ENCODE assay signal across 11 mouse cellular contexts in the genomic region with DNA sequence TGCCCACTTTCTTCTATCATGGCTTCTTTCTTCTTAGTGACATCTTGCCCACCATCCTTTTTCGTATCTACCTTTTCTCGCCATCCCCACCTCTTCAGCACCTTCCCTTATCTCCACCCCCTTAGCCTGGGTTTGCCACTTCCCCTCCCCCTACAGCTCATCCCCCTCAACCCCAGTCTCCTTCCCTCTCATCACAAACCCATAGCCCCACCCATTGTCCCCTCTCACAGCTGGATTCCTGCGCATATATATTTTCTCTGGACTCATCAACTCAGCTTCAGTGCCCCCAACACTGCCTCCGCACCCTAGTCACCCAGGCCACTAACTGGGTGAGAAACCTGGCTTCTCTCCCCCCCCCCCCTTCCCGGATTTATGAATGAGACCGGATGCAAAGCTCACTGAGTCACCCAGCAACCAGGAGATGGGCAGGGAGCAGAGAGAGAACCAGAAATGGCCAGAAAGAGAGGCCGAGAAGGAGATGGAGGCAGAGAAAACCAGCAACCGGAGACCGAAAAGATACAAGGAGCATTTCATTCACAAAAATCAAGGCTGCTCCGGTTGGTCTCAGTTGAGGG. TPM values are rescaled to one million over a fixed set of nuclear protein-coding genes. Genes with fewer than 3 reads are reported as not detected.
A peak's percentile ranks its signal among the peaks of the same experiment; 100 is the strongest.
DNase-seq lines count a peak whose midpoint lies in the region; ATAC-seq lines count a peak whose summit lies in the region.
"Had no signal": no experiment of that assay in that cellular context is flagged by ENCODE, and none has a peak within 500 bp of the region (broad histone marks: within the 10 kb centered on the region; RNA-seq: fewer than 3 reads in every experiment).

No protein-coding gene starts in this region.

- no peaks in the 10 kb centered on the region for H3K9me3 ChIP-seq in forebrain, embryonic 12.5 days
- H3K9me3 ChIP-seq in midbrain, embryonic 10.5 days (replicated peaks): no peaks in the 10 kb centered on the region

- peak overlapping the region; percentile 78 for H3K4me2 ChIP-seq in forebrain, embryonic 12.5 days

- peak overlapping the region; percentile 70 for H3K4me3 ChIP-seq in forebrain, embryonic 12.5 days (replicated peaks)
- H3K4me3 ChIP-seq in midbrain, embryonic 10.5 days: peak overlapping the region; percentile 82
- H3K4me3 ChIP-seq: erythroblast, embryonic 14.5 days had no signal

- peaks cover 5% of the 10 kb centered on the region; the same call in 1 of the 2 replicates for H3K36me3 ChIP-seq in forebrain, embryonic 12.5 days (replicated peaks)
- peaks cover 33% of the 10 kb centered on the region for H3K36me3 ChIP-seq in midbrain, embryonic 10.5 days

- H3K27me3 ChIP-seq in forebrain, embryonic 12.5 days: peaks cover 41% of the 10 kb centered on the region
- H3K27me3 ChIP-seq in midbrain, embryonic 10.5 days (ENCODE audit: low read depth, poor library complexity, severe bottlenecking): peaks cover 43% of the 10 kb centered on the region

- DNase-seq in cerebellum, postnatal 10 days: peak; percentile 42 to 46
- no peak for DNase-seq in cerebellum, postnatal 14 days
- peak; percentile 56 for DNase-seq in 3T3-L1 (ENCODE audit: low read depth, low spot score)
- DNase-seq in midbrain, embryonic 10.5 days (ENCODE audit: low spot score): no peak
- no peak for DNase-seq in adrenal gland, adult 2 months
- DNase-seq in left cerebral cortex, adult 8-10 months (ENCODE audit: low spot score in 2 of 2): no peak
- DNase-seq in cerebellum, postnatal 36 days: no peak
- DNase-seq: lung, adult 2 months; thymus, postnatal 36 days had no signal

- peaks cover 48% of the 10 kb centered on the region for H3K4me1 ChIP-seq in forebrain, embryonic 12.5 days
- peaks cover 60% of the 10 kb centered on the region for H3K4me1 ChIP-seq in midbrain, embryonic 10.5 days

- ATAC-seq in forebrain, embryonic 12.5 days (ENCODE audit: low FRiP score): 0 out of 2 replicates have a peak, but pooled peaks have one; percentile 1

- peak overlapping the region; percentile 89; the same call in 1 of the 2 replicates for H3K27ac ChIP-seq in forebrain, embryonic 12.5 days
- peak overlapping the region; percentile 91 for H3K27ac ChIP-seq in midbrain, embryonic 10.5 days (replicated peaks)

- 2% methylated on average over 10 of the region's 10 CpGs for WGBS in forebrain, embryonic 12.5 days
- 1% methylated on average over 10 of the region's 10 CpGs for WGBS in midbrain, embryonic 10.5 days

- H3K9ac ChIP-seq in forebrain, embryonic 12.5 days: peak overlapping the region; percentile 76

RNA-seq across cellular contexts. Expression of gene Ggn, which starts 1.8 kb away (rescaled TPM):
- 0.57 and 1.2 TPM in 2 replicates for polyA plus RNA-seq in forebrain, embryonic 12.5 days (2016; fragmentation: Nextera tagmentation; extraction: Ambion mirVana)
- polyA plus RNA-seq in midbrain, embryonic 10.5 days (2016; fragmentation: Nextera tagmentation; extraction: Ambion mirVana): 1.2 and 1.3 TPM in 2 replicates
- total RNA-seq in adrenal gland, adult 2 months (2021): 1 to 10 TPM; 1.1 to 1.7 TPM
- polyA plus RNA-seq in adrenal gland, adult 2 months (2012; rRNA removed): 3.0 and 3.8 TPM in 2 replicates
- total RNA-seq in left cerebral cortex, adult 8-10 months (2022): 1 to 10 TPM in 1 of 4 experiments, under 1 TPM in 3; 0.54 to 1.7 (median 0.67) TPM

RNA-seq across cellular contexts. Expression of gene Spred3, which starts 2.0 kb away (rescaled TPM):
- polyA plus RNA-seq in forebrain, embryonic 12.5 days (2016; fragmentation: Nextera tagmentation; extraction: Ambion mirVana): 7.9 and 8.3 TPM in 2 replicates
- polyA plus RNA-seq in midbrain, embryonic 10.5 days (2016; fragmentation: Nextera tagmentation; extraction: Ambion mirVana): 4.1 and 5.2 TPM in 2 replicates
- total RNA-seq in adrenal gland, adult 2 months (2021): 1 to 10 TPM; 5.2 to 7.4 TPM
- 14.4 and 18.0 TPM in 2 replicates for polyA plus RNA-seq in adrenal gland, adult 2 months (2012; rRNA removed)
- 10 to 100 TPM; 30.7 to 39.6 (median 38.9) TPM for total RNA-seq in left cerebral cortex, adult 8-10 months (2022)

RNA-seq across cellular contexts. Expression of gene Fam98c, which starts 12.2 kb away (rescaled TPM):
- polyA plus RNA-seq in forebrain, embryonic 12.5 days (2016; fragmentation: Nextera tagmentation; extraction: Ambion mirVana): 16.4 and 17.7 TPM in 2 replicates
- polyA plus RNA-seq in midbrain, embryonic 10.5 days (2016; fragmentation: Nextera tagmentation; extraction: Ambion mirVana): 13.7 and 14.8 TPM in 2 replicates
- total RNA-seq in adrenal gland, adult 2 months (2021): 10 to 100 TPM in 1 of 2 experiments, 1 to 10 TPM in 1; 9.7 to 12.1 TPM
- polyA plus RNA-seq in adrenal gland, adult 2 months (2012; rRNA removed): 35.2 and 43.4 TPM in 2 replicates
- total RNA-seq in left cerebral cortex, adult 8-10 months (2022): 10 to 100 TPM; 34.8 to 36.2 (median 35.5) TPM

RNA-seq across cellular contexts. Expression of gene Psmd8, which starts 12.3 kb away (rescaled TPM):
- polyA plus RNA-seq in forebrain, embryonic 12.5 days (2016; fragmentation: Nextera tagmentation; extraction: Ambion mirVana): 283 and 293 TPM in 2 replicates
- polyA plus RNA-seq in midbrain, embryonic 10.5 days (2016; fragmentation: Nextera tagmentation; extraction: Ambion mirVana): 295 and 312 TPM in 2 replicates
- 100 to 1,000 TPM; 194 to 223 TPM for total RNA-seq in adrenal gland, adult 2 months (2021)
- 102 and 114 TPM in 2 replicates for polyA plus RNA-seq in adrenal gland, adult 2 months (2012; rRNA removed)
- 100 to 1,000 TPM; 118 to 137 (median 127) TPM for total RNA-seq in left cerebral cortex, adult 8-10 months (2022)

RNA-seq across cellular contexts. Expression of gene Rasgrp4, which starts 33.6 kb away (rescaled TPM):
- 0.34 and 0.58 TPM in 2 replicates for polyA plus RNA-seq in forebrain, embryonic 12.5 days (2016; fragmentation: Nextera tagmentation; extraction: Ambion mirVana)
- polyA plus RNA-seq in midbrain, embryonic 10.5 days (2016; fragmentation: Nextera tagmentation; extraction: Ambion mirVana): 0.33 and 0.76 TPM in 2 replicates
- total RNA-seq in adrenal gland, adult 2 months (2021): 1 to 10 TPM; 1.2 to 1.5 TPM
- polyA plus RNA-seq in adrenal gland, adult 2 months (2012; rRNA removed): 3.2 and 3.9 TPM in 2 replicates
- 1 to 10 TPM in 2 of 4 experiments, under 1 TPM in 2; 0.68 to 1.3 (median 1.1) TPM for total RNA-seq in left cerebral cortex, adult 8-10 months (2022)

Comparison
In these comparisons a context has a peak if more than half of its experiments do, and no peak if none do; other contexts are left out.
1. DNase-seq: peak in cerebellum, postnatal 10 days (2 of 2) and 3T3-L1 (single experiment); none in cerebellum, postnatal 14 days (0 of 2), midbrain, embryonic 10.5 days (single experiment), adrenal gland, adult 2 months (single experiment), left cerebral cortex, adult 8-10 months (0 of 2) and cerebellum, postnatal 36 days (0 of 2).